ENCODE assay signal across 21 mouse cellular contexts in the genomic region with DNA sequence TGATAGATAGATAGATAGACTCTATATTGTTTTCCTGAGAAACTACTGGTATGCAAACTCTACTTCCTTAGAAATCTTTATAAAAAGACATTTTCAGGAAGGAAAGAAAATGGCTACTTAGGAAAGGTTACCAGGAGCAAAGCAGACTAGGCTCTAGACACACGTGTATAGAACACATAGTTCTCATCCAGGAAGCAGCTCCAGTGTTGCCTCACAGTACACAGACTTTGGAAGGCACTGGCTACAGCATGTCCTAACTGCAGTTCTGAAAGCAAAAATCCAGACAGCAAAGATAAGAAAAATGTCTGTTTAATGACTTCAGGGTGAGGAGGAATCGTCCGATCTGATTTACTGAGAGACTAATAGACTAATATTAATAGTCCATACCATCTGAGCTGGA.
"Had no signal": no experiment of that assay in that cellular context is flagged by ENCODE, and none has a peak within 500 bp of the region (broad histone marks: within the 10 kb centered on the region; RNA-seq: fewer than 3 reads in every experiment).

No protein-coding gene starts in this region.

- H3K4me1 ChIP-seq: forebrain, embryonic 15.5 days; hindbrain, embryonic 13.5 days; hindbrain, embryonic 15.5 days; limb, embryonic 13.5 days; limb, embryonic 15.5 days had no signal

- H3K27ac ChIP-seq: forebrain, embryonic 15.5 days; heart, embryonic 10.5 days; heart, embryonic 15.5 days; hindbrain, embryonic 13.5 days; hindbrain, embryonic 15.5 days; hindbrain, postnatal 0 days; limb, embryonic 13.5 days; limb, embryonic 15.5 days; liver, embryonic 14.5 days had no signal

- ATAC-seq: forebrain, embryonic 15.5 days; forebrain, postnatal 0 days; hindbrain, postnatal 0 days had no signal

- H3K36me3 ChIP-seq: forebrain, embryonic 15.5 days; heart, embryonic 10.5 days; hindbrain, embryonic 13.5 days; hindbrain, embryonic 15.5 days; limb, embryonic 13.5 days; limb, embryonic 15.5 days had no signal

- DNase-seq: forebrain, postnatal 0 days; gastrocnemius, postnatal 14 days; gastrocnemius, postnatal 36 days; heart, adult 18-20 months; heart, postnatal 14 days; heart, postnatal 36 days; kidney, adult 11 months; kidney, adult 9 months; layer of hippocampus, adult 9-11 months; layer of hippocampus, postnatal 36 days; left cerebral cortex, postnatal 4 days had no signal

- H3K9ac ChIP-seq: forebrain, embryonic 15.5 days; forebrain, postnatal 0 days; heart, embryonic 12.5 days; heart, embryonic 15.5 days; hindbrain, embryonic 13.5 days; hindbrain, embryonic 15.5 days; limb, embryonic 13.5 days; limb, embryonic 15.5 days; liver, embryonic 14.5 days had no signal

- H3K4me2 ChIP-seq: forebrain, embryonic 15.5 days; heart, embryonic 12.5 days; heart, embryonic 15.5 days; hindbrain, embryonic 13.5 days; hindbrain, embryonic 15.5 days; limb, embryonic 13.5 days; limb, embryonic 15.5 days had no signal

- H3K27me3 ChIP-seq: forebrain, embryonic 15.5 days; heart, embryonic 12.5 days; heart, embryonic 15.5 days; hindbrain, embryonic 13.5 days; hindbrain, embryonic 15.5 days; limb, embryonic 13.5 days; limb, embryonic 15.5 days had no signal

- H3K4me3 ChIP-seq: forebrain, embryonic 15.5 days; heart, embryonic 10.5 days; heart, embryonic 12.5 days; heart, embryonic 15.5 days; hindbrain, embryonic 13.5 days; hindbrain, embryonic 15.5 days; limb, embryonic 13.5 days; limb, embryonic 15.5 days had no signal

- H3K9me3 ChIP-seq: forebrain, embryonic 15.5 days; heart, embryonic 10.5 days; heart, embryonic 12.5 days; heart, embryonic 15.5 days; hindbrain, embryonic 13.5 days; hindbrain, embryonic 15.5 days; limb, embryonic 13.5 days; limb, embryonic 15.5 days had no signal
